Mouse (Mus musculus) G1E (cell line): ENCODE measurements around the gene Ube2v1.

Source experiments
- CTCF ChIP-seq: IDR thresholded peaks from 2 replicates; pipeline ENCODE4 v1.5.1; 2012; ENCODE audit warnings: low read depth, low read length, inconsistent platforms, mixed read lengths
- GATA1 ChIP-seq: IDR thresholded peaks from 2 replicates; pipeline ENCODE4 v1.6.1; 2012; ENCODE audit warnings: borderline replicate concordance, low read length, inconsistent platforms, mixed read lengths
- GATA2 ChIP-seq: IDR thresholded peaks from 2 replicates; pipeline ENCODE4 v1.6.1; 2012; ENCODE audit warnings: low read depth, low read length, inconsistent platforms, borderline replicate concordance
- POLR2AphosphoS5 ChIP-seq: IDR thresholded peaks from 2 replicates; pipeline ENCODE4 v1.6.1; 2012; ENCODE audit warnings: low read depth, low read length, inconsistent platforms; ENCODE audit not compliant: insufficient replicate concordance
- TAL1 ChIP-seq: conservative IDR thresholded peaks from 2 replicates; pipeline ENCODE4 v1.6.1; 2012; ENCODE audit warnings: low read depth, low read length, inconsistent platforms, mixed read lengths

GRCm38 (mm10) chr2:167617472-167617871 is 14.4 kb downstream of the Ube2v1 start:
- TF ChIP-seq CTCF (no peak), POLR2AphosphoS5 (no peak), TAL1 (no peak), GATA1 (no peak), GATA2 (no peak)
